Mouse (Mus musculus) layer of hippocampus, postnatal 36 days (tissue): Measurements from ENCODE around the gene Lama1. TPM values are rescaled to one million over a fixed set of nuclear protein-coding genes. Genes with fewer than 3 reads are reported as not detected.
A peak's percentile ranks its signal among the peaks of the same experiment; 100 is the strongest.
"Not testable (repeated sequence)": the region's sequence is repeated elsewhere in the genome, so short reads cannot be mapped to it uniquely, and the experiment has no call there.

Experiments used
- DNase-seq, 2 experiments: peaks; one replicate each; pipeline ENCODE4 v3.0.0; 2022
- total RNA-seq, 2 experiments: library from RNA; stranded (reverse); gene quantifications; 2 replicates each; pipeline ENCODE4 v1.2.3; 2021

The Lama1 gene
- total RNA-seq, 2 experiments from 2014 or later: 2.1 to 4.1 TPM

DNA sequence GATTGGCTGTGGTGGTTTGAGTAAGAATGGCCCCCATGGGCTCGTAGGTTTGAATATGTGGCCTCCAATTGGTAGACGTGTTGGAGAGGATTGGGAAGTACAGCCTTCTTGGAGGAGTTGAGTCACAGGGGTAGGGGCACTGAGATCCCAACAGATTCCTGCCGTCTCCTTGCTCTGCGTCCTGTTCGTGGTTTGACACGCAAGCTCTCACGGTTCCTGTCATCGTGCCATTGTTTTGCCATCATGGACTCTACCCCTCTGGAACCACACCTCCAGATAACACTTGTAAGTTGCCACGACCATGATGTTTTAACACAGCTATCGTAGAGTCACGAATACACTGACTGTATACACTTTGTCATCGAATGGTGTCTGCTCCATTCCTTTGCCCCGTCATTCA lies 141.9 kb downstream of the Lama1 start:
- no peak for DNase-seq

GRCm38 (mm10) chr17:67841494-67841893 lies 144.4 kb downstream of the Lama1 start:
- DNase-seq: not testable (repeated sequence)

GRCm38 (mm10) chr17:67861080-67861630 lies 164.1 kb downstream of the Lama1 start:
- DNase-seq: no peak

- peak; percentile 60 to 69 for DNase-seq
These were observed 164.9 kb downstream of the Lama1 start for GRCm38 (mm10) chr17:67861744-67862535.

DNA sequence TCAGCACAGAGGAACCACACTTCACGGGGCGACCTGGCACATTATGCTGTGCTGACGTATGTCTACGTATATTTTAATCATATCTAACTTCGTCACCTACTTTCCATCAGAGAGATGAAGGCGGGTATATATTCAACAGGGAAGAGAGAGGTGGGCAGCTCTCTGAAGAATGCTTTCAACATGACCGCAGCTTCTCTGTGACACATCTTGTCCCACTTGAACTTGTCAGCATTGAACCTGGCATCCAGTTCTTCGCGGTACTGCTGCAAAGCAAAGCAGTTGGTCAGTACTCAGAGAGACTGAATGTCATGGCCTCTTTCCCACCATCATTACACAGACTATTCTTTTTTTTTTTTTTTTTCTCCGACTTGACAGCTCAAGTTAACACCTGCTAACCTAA lies 167.3 kb downstream of the Lama1 start:
- no peak for DNase-seq

GRCm38 (mm10) chr17:67864912-67865311 lies 167.9 kb downstream of the Lama1 start:
- no peak for DNase-seq

DNA sequence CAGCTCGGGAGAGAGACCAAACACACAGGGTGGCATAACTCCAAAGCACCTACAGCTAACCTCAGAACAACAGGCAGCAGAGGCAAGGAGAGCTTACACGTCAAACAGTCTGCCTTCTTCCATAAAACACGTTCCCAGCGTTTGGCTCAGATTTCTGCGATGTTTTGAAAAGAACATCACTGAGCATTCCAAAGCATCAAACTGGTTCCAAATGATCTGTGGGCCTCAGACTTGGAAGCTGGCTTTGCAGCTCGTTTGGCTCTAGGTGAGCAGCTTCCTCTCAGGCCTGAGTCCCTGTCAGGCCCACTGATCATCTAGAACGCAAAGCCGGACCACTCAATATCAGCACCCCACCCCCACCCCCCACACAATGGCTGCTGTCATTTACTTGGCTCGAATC lies 169.0 kb downstream of the Lama1 start:
- no peak for DNase-seq

GRCm38 (mm10) chr17:67866541-67867241 lies 169.6 kb downstream of the Lama1 start:
- no peak for DNase-seq

DNA sequence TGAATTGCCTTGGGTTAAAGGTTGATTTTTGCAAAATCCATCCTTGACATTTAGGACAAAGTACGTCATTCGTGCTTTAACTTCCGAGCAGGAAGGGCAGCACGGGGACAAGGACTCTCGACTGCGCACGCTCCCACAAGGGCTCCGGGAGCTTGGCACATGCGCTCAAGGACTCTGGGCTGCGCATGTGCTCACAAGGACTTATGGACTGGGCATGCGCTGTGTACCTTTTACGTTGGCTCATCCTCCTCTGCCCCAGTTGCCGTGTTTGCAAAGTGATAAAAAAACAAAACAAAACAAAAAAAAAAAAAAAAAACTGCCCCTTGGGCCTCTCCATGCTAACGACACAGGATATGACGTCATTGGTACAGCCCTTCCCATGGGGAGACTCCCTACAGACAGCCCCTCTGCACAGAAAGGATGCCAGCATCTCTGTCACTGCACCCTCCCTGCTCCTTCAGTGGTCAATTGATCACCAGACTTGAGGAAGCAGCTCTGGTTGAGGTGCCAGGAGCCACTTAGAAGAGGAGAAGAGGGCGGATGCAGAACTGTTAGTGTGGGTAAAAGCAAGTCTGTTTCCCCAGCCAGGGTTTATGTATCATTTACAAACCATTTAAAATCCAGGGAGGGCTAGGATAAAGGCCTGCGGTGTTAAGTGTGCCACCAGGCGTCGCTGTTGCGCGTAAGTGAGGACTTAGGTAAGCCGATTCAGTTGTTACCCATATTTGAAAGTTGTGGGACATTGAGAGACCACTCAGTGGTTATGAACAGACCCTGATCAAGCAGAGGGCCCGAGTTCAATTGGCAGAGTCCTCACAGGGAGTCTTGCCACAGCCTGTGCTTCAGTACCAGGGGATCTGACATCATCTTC lies 172.9 kb downstream of the Lama1 start:
- DNase-seq: peak; percentile 48 to 57

Other genes with a start within 250 kb of the Lama1 start
- not detected for gene Lrrc30, start 64.5 kb upstream of the Lama1 start, total RNA-seq